Mouse (Mus musculus): ENCODE results near the gene Smarcc2.
"Not testable (repeated sequence)": the region's sequence is repeated elsewhere in the genome, so short reads cannot be mapped to it uniquely, and the experiment has no call there.

Gene Smarcc2

GRCm38 (mm10) chr10:128442718-128443117 is 16.3 kb upstream of the Smarcc2 start:
- no peak for DNase-seq (ENCODE audit: low read depth)

GRCm38 (mm10) chr10:128444354-128444753 is 14.7 kb upstream of the Smarcc2 start:
- no peak for DNase-seq (ENCODE audit: low read depth)

GRCm38 (mm10) chr10:128445407-128445806 is 13.6 kb upstream of the Smarcc2 start:
- peak; percentile 46 for DNase-seq (ENCODE audit: low read depth)

- no peak for DNase-seq (ENCODE audit: low read depth)
These were observed 8.0 kb upstream of the Smarcc2 start for GRCm38 (mm10) chr10:128451014-128451413.

GRCm38 (mm10) chr10:128454471-128454870 is 4.6 kb upstream of the Smarcc2 start:
- no peak for DNase-seq (ENCODE audit: low read depth)

- DNase-seq (ENCODE audit: low read depth), result peak; percentile 93
These were observed 3.8 kb upstream of the Smarcc2 start for GRCm38 (mm10) chr10:128455280-128455679.

- no peak for DNase-seq (ENCODE audit: low read depth)
These were observed 1.4 kb upstream of the Smarcc2 start for GRCm38 (mm10) chr10:128457676-128458075.

- DNase-seq (ENCODE audit: low read depth), result peak; percentile 90
These were observed 715 bp upstream of the Smarcc2 start for GRCm38 (mm10) chr10:128458348-128458718.

GRCm38 (mm10) chr10:128459409-128460269 is 591 bp downstream of the Smarcc2 start:
- peak; percentile 48 for DNase-seq (ENCODE audit: low read depth)

- DNase-seq (ENCODE audit: low read depth), result no peak
These were observed 1.2 kb downstream of the Smarcc2 start for GRCm38 (mm10) chr10:128460270-128460630.

- no peak for DNase-seq (ENCODE audit: low read depth)
These were observed 15.3 kb downstream of the Smarcc2 start for GRCm38 (mm10) chr10:128474366-128474765.

- DNase-seq (ENCODE audit: low read depth), result no peak
These were observed 27.3 kb downstream of the Smarcc2 start for GRCm38 (mm10) chr10:128486370-128486769.

GRCm38 (mm10) chr10:128487861-128488712 is 29.0 kb downstream of the Smarcc2 start:
- DNase-seq (ENCODE audit: low read depth), result no peak

GRCm38 (mm10) chr10:128488776-128489175 is 29.7 kb downstream of the Smarcc2 start:
- DNase-seq (ENCODE audit: low read depth), result no peak

GRCm38 (mm10) chr10:128489380-128489779 is 30.3 kb downstream of the Smarcc2 start:
- peak; percentile 51 for DNase-seq (ENCODE audit: low read depth)

- DNase-seq (ENCODE audit: low read depth), result no peak
These were observed 30.7 kb downstream of the Smarcc2 start for GRCm38 (mm10) chr10:128489785-128490184.

GRCm38 (mm10) chr10:128490232-128490631 is 31.2 kb downstream of the Smarcc2 start:
- DNase-seq (ENCODE audit: low read depth), result no peak

- no peak for DNase-seq (ENCODE audit: low read depth)
These were observed 31.9 kb downstream of the Smarcc2 start for GRCm38 (mm10) chr10:128490912-128491311.

GRCm38 (mm10) chr10:128491495-128491894 is 32.4 kb downstream of the Smarcc2 start:
- peak; percentile 44 for DNase-seq (ENCODE audit: low read depth)

- DNase-seq (ENCODE audit: low read depth), result not testable (repeated sequence)
These were observed 33.0 kb downstream of the Smarcc2 start for GRCm38 (mm10) chr10:128492051-128492450.

GRCm38 (mm10) chr10:128492633-128493311 is 33.7 kb downstream of the Smarcc2 start:
- peak; percentile 85 for DNase-seq (ENCODE audit: low read depth)

- DNase-seq (ENCODE audit: low read depth), result no peak
These were observed 34.3 kb downstream of the Smarcc2 start for GRCm38 (mm10) chr10:128493319-128493694.

All from 416B (cell line).